Mouse (Mus musculus): ENCODE data around the gene Vmn2r9. TPM values are rescaled to one million over a fixed set of nuclear protein-coding genes. Genes with fewer than 3 reads are reported as not detected.
"Not testable (repeated sequence)": the region's sequence is repeated elsewhere in the genome, so short reads cannot be mapped to it uniquely, and the experiment has no call there.

The Vmn2r9 gene
- polyA plus RNA-seq (2012; ENCODE audit: insufficient read depth, low replicate concordance), result not detected in 2 replicates

DNA sequence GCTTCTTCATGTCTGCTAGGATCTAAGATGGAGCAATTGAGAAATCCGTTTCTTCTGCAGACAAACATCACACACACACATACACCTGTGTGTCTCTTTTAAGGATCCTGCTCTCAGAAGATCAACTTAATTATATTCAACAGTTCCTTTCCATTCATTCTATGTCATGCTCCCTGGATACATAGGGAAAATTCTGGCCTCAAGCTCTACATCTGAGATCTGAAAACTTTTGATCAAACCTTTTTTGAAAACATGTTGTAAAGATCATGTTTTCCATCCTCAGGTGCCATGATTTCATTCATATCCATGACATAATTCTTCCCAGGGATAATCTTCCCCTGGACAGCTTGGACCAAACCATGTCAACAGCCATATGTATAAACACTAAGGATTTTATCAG lies at the start of gene Vmn2r9:
Gene Vmn2r9, minus strand, starts transcription at position 101 of the 400 bp plus-strand sequence.
- H3K36me3 ChIP-seq (replicated peaks; ENCODE audit: low read length); H3K9me3 ChIP-seq; H3K4me1 ChIP-seq: not testable (repeated sequence)

DNA sequence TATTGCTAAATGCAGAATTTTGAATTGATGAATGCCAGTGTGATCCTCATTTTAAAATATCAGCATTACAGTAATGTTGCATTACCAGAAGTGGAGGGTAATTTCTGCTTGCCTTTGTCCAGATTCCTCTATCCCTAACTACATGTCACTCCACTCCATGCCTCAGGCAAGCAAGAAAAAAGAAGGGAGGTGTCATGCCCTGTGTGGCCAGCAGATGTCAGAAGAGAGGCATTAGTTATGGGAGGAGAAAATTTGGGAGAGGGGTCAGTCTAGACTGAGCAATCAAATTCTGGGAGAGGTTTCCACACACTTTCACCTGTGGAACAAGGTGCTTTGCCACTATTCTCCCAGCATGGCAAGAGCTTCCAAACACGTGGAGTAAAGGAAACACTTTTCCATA lies 14.3 kb upstream of the Vmn2r9 start:
- H3K9me3 ChIP-seq; H3K36me3 ChIP-seq (replicated peaks; ENCODE audit: low read length); H3K4me3 ChIP-seq (replicated peaks); H3K4me1 ChIP-seq; H3K27me3 ChIP-seq (replicated peaks): not testable (repeated sequence)

More for the DNA sequence above, at the start of gene Vmn2r9:
- not testable (repeated sequence) for H3K4me3 ChIP-seq (replicated peaks); H3K27me3 ChIP-seq (replicated peaks)

DNA sequence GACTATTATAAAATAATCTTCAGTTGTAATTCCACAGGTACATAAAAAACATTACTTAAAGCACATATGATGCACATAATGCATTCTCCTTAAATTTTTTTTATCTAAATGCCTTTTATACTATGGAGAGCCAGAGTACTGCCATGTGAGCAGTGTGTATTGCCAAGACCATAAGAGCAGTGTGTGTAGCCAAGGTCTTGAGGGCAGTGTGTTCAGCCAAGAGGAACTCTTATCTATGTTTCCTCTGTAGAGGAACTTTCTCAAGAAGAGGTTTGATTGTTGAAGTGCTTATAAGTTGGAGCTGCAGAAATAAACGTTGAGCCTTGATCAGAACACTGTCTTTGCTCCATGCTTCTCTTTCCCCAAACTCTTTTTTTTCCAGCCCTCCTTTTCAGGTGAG lies 2.9 kb downstream of the Vmn2r9 start:
- H3K9me3 ChIP-seq, result no peaks in the 10 kb centered on the region
- H3K36me3 ChIP-seq (replicated peaks; ENCODE audit: low read length), result no peaks in the 10 kb centered on the region
- no peak overlapping the region for H3K4me3 ChIP-seq (replicated peaks)
- no peak for TF ChIP-seq FLI1 (IDR thresholded peaks at IDR 0.05; ENCODE audit: low read length)
- TF ChIP-seq GATA1 (IDR thresholded peaks at IDR 0.05; ENCODE audit: borderline replicate concordance, low read length), result no peak
- no peaks in the 10 kb centered on the region for H3K27me3 ChIP-seq (replicated peaks)
- no peaks in the 10 kb centered on the region for H3K4me1 ChIP-seq

DNA sequence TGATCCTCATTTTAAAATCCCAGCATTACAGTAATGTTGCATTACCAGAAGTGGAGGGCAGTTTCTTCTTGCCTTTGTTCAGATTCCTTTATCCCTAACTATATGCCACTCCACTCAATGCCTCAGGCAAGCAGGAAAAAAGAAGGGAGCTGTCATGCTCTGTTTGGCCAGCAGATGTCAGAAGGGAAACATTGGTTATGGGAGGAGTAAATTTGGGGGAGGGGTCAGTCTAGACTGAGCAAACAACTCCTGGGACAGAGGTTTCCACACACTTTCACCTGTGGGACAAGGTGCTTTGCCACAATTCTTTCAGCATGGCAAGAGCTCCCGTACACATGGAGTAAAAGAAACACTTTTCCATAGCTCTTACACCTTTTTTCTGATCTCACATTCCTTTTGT lies 16.2 kb downstream of the Vmn2r9 start:
- no peaks in the 10 kb centered on the region for H3K36me3 ChIP-seq (replicated peaks; ENCODE audit: low read length)
- H3K4me3 ChIP-seq (replicated peaks), result no peak overlapping the region
- H3K4me1 ChIP-seq, result no peaks in the 10 kb centered on the region
- no peaks in the 10 kb centered on the region for H3K9me3 ChIP-seq
- TF ChIP-seq GATA1 (IDR thresholded peaks at IDR 0.05; ENCODE audit: borderline replicate concordance, low read length) (no peak), FLI1 (IDR thresholded peaks at IDR 0.05; ENCODE audit: low read length) (no peak)
- H3K27me3 ChIP-seq (replicated peaks), result no peaks in the 10 kb centered on the region

DNA sequence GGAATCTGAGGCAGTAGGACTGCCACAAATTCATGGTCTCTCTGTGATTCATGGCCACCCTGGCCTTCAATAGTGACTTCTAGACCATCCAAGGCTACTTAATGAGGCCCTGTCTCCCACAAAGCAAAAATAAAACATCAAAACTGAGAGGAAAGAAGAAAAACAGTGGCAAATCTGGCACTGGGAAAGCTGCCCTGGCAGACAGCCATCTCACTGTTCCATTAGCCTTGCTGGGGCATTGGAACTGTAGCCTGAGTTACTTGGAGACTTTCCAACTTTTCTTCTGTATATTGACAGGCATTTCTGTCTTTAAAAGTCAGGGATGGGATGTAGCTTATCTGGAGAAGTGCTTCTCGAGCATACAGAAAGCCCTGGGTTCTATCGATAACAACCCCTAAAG lies 29.1 kb downstream of the Vmn2r9 start:
- Histone ChIP-seq H3K4me1 (no peaks in the 10 kb centered on the region), H3K4me3 (replicated peaks) (no peak overlapping the region), H3K9me3 (no peaks in the 10 kb centered on the region), H3K36me3 (replicated peaks; ENCODE audit: low read length) (no peaks in the 10 kb centered on the region), H3K27me3 (replicated peaks) (no peaks in the 10 kb centered on the region)
- TF ChIP-seq GATA1 (IDR thresholded peaks at IDR 0.05; ENCODE audit: borderline replicate concordance, low read length), result no peak
- no peak for TF ChIP-seq FLI1 (IDR thresholded peaks at IDR 0.05; ENCODE audit: low read length)

DNA sequence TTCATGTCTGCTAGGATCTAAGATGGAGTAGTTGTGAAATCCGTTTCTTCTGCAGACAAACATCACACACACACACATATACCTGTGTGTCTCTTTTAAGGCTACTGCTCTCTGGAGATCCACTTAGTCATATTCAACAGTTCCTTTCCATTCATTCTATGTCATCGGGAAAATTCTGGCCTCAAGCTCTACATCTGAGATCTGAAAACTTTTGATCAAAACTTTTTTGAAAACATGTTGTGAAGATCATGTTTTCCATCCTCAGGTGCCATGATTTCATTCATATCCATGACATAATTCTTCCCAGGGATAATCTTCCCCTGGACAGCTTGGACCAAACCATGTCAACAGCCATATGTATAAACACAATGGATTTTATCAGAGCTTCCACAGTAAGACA lies 43.7 kb downstream of the Vmn2r9 start, which contains the start of gene Vmn2r8:
Gene Vmn2r8, minus strand, starts transcription at position 101 of the 400 bp plus-strand sequence.
- not testable (repeated sequence) for H3K4me3 ChIP-seq (replicated peaks); H3K36me3 ChIP-seq (replicated peaks; ENCODE audit: low read length)

DNA sequence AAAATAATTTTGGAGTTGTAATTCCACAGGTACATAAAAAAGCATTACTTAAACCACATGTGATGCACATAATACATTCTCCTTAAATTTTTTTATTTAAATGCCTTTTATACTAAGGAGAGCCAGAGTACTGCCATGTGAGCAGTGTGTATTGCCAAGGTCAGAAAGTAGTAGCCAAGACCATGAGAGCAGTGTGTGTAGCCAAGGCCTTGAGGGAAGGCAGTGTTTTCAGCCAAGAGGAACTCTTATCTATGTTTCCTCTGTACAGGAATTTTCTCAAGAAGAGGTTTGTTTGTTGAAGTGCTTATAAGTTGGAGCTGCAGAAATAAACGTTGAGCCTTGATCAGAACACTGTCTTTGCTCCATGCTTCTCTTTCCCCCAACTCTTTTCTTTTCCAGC lies 48.8 kb downstream of the Vmn2r9 start:
- Histone ChIP-seq H3K36me3 (replicated peaks; ENCODE audit: low read length) (no peaks in the 10 kb centered on the region), H3K27me3 (replicated peaks) (no peaks in the 10 kb centered on the region), H3K4me1 (no peaks in the 10 kb centered on the region), H3K9me3 (no peaks in the 10 kb centered on the region), H3K4me3 (replicated peaks) (no peak overlapping the region)
- no peak for TF ChIP-seq FLI1 (IDR thresholded peaks at IDR 0.05; ENCODE audit: low read length)
- no peak for TF ChIP-seq GATA1 (IDR thresholded peaks at IDR 0.05; ENCODE audit: borderline replicate concordance, low read length)

More for the DNA sequence above, 43.7 kb downstream of the Vmn2r9 start, which contains the start of gene Vmn2r8:
- H3K27me3 ChIP-seq (replicated peaks); H3K4me1 ChIP-seq; H3K9me3 ChIP-seq: not testable (repeated sequence)

DNA sequence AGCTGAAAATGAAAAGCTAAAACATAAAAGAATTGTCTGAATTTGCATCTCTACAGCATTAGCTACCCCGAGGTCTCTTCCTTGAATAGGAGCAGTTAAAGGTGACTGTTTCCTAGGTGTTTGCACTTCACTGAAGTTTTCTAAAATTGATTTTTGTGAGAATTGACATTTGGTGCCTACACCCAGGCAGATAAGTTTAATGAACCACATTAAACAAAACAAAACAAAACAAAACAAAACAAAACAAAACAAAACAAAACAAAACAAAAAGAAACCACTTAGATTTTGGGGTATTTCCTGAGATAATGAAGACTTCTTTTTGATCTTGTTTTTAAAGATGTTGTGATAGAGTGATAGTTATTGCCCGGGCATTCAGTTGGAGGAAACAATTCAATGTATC lies 57.1 kb downstream of the Vmn2r9 start, which contains the start of gene Tmed11:
Gene Tmed11, minus strand, starts transcription at position 101 of the 400 bp plus-strand sequence.
- not testable (repeated sequence) for H3K4me3 ChIP-seq (replicated peaks); H3K9me3 ChIP-seq; H3K27me3 ChIP-seq (replicated peaks); H3K4me1 ChIP-seq; H3K36me3 ChIP-seq (replicated peaks; ENCODE audit: low read length)

DNA sequence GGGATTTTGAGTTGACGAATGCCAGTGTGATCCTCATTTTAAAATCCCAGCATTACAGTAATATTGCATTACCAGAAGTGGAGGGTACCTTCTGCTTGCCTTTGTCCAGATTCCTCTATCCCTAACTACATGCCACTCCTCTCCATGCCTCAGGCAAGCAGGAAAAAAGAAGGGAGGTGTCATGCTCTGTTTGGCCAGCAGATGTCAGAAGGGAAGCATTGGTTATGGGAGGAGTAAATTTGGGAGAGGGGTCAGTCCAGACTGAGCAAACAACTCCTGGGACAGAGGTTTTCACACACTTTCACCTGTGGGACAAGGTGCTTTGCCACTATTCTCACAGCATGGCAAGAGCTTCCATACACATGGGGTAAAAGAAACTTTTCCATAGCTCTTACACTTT lies 62.0 kb downstream of the Vmn2r9 start:
- not testable (repeated sequence) for H3K9me3 ChIP-seq; H3K4me1 ChIP-seq; H3K36me3 ChIP-seq (replicated peaks; ENCODE audit: low read length); H3K27me3 ChIP-seq (replicated peaks); H3K4me3 ChIP-seq (replicated peaks)

Other genes with a start within 250 kb of the Vmn2r9 start
- gene Gak, start 222.8 kb downstream of the Vmn2r9 start, polyA plus RNA-seq (2012; ENCODE audit: insufficient read depth, low replicate concordance), result 64.1 and 72.4 TPM in 2 replicates
- 2.8 and 3.5 TPM in 2 replicates for gene Tmem175, start 222.8 kb downstream of the Vmn2r9 start, polyA plus RNA-seq (2012; ENCODE audit: insufficient read depth, low replicate concordance)
- gene Idua, start 192.3 kb downstream of the Vmn2r9 start, polyA plus RNA-seq (2012; ENCODE audit: insufficient read depth, low replicate concordance), result 4.4 and 4.5 TPM in 2 replicates
- 0.74 TPM in 1 of 2 replicates, not detected in the other for gene Dgkq, start 182.9 kb downstream of the Vmn2r9 start, polyA plus RNA-seq (2012; ENCODE audit: insufficient read depth, low replicate concordance)
- gene Slc26a1, start 177.0 kb downstream of the Vmn2r9 start, polyA plus RNA-seq (2012; ENCODE audit: insufficient read depth, low replicate concordance), result 0.55 TPM in 1 of 2 replicates, not detected in the other
- gene Fgfrl1, start 160.2 kb downstream of the Vmn2r9 start, polyA plus RNA-seq (2012; ENCODE audit: insufficient read depth, low replicate concordance), result 1.2 TPM in 1 of 2 replicates, not detected in the other
- gene Rnf212, start 77.6 kb downstream of the Vmn2r9 start, polyA plus RNA-seq (2012; ENCODE audit: insufficient read depth, low replicate concordance), result not detected in 2 replicates
- not detected in 2 replicates for gene Tmed11, start 57.2 kb downstream of the Vmn2r9 start, polyA plus RNA-seq (2012; ENCODE audit: insufficient read depth, low replicate concordance)
- gene Vmn2r8, start 43.8 kb downstream of the Vmn2r9 start, polyA plus RNA-seq (2012; ENCODE audit: insufficient read depth, low replicate concordance), result 0.01 and 0.27 TPM in 2 replicates
- gene Vmn2r10, start 153.9 kb upstream of the Vmn2r9 start, polyA plus RNA-seq (2012; ENCODE audit: insufficient read depth, low replicate concordance), result not detected in 2 replicates
- gene Vmn2r11, start 207.0 kb upstream of the Vmn2r9 start, polyA plus RNA-seq (2012; ENCODE audit: insufficient read depth, low replicate concordance), result not detected in 2 replicates
- 0.03 TPM in 1 of 2 replicates, not detected in the other for gene Vmn2r12, start 245.3 kb upstream of the Vmn2r9 start, polyA plus RNA-seq (2012; ENCODE audit: insufficient read depth, low replicate concordance)